Mouse (Mus musculus) ES-Bruce4 (cell line): ENCODE measurements at regions not wholly inside any gene's neighbourhood (a gene's known extent, or its start where the extent isn't known, plus 50 kb on each side); places are given as distances from the start of the nearest gene placed in this dataset.

Experiments used
- CTCF ChIP-seq: IDR thresholded peaks from one replicate; pipeline ENCODE4 v1.8.1; 2011; ENCODE audit warnings: low read depth, low read length
- EP300 ChIP-seq: IDR thresholded peaks from 2 replicates; pipeline ENCODE4 v1.6.1; 2011; ENCODE audit warnings: low read depth, low read length; ENCODE audit not compliant: insufficient read depth

DNA sequence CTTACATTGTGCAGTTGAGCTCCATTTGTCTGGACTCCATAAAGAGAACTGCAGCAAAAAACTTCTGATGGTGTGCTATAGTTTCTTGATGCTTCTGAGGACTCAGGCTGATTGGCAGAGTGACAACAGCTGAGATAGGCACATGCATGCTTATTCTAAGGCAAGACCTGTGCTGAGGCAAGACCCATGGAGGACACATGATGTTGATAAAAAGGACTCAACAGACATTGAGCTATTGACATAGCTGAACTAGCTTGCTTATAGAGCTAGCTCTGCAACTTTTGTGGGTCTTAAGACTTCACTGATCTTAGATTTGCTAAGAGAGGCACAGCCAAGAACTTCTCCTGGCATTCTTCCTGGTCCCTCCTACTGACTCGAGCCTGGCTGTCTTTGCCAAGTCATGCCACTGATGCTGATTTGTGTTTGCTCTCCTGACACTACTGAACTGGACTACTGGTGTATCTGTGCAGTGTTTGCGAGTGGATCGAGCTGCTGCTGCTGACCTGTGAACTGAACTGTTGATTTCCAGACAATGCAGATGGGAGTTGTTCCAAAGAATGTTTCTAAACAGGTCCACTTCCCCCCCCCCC is 64.1 kb downstream of the Zxdb start:
- TF ChIP-seq CTCF (no peak), EP300 (no peak)
